Mouse (Mus musculus): ENCODE measurements around the gene Zmynd10.
A peak's percentile ranks its signal among the peaks of the same experiment; 100 is the strongest.

The Zmynd10 gene

GRCm38 (mm10) chr9:107580501-107581317, 33.6 kb downstream of the Zmynd10 start, which contains the start of gene Hyal3:
Gene Hyal3, plus strand, starts transcription at chr9:107580818.
- DNase-seq = peak; percentile 90 to 91

- no peak for DNase-seq
Observed at GRCm38 (mm10) chr9:107581584-107581983, 34.5 kb downstream of the Zmynd10 start.

- no peak for DNase-seq
Observed at GRCm38 (mm10) chr9:107582509-107583062, 35.5 kb downstream of the Zmynd10 start.

GRCm38 (mm10) chr9:107583174-107583573, 36.1 kb downstream of the Zmynd10 start:
- no peak for DNase-seq

- DNase-seq = no peak
Observed at GRCm38 (mm10) chr9:107586504-107586903, 39.4 kb downstream of the Zmynd10 start.

- DNase-seq = peak; percentile 95 to 96
Observed at GRCm38 (mm10) chr9:107586974-107587832, 40.1 kb downstream of the Zmynd10 start, which contains the start of gene Ifrd2. Gene Ifrd2, plus strand, starts transcription at chr9:107587642.

GRCm38 (mm10) chr9:107587833-107588639, 40.9 kb downstream of the Zmynd10 start:
- DNase-seq = peak in 1 of 2 experiments; percentile 60

- peak; percentile 39 to 44 for DNase-seq
Observed at GRCm38 (mm10) chr9:107590058-107590772, 43.1 kb downstream of the Zmynd10 start.

GRCm38 (mm10) chr9:107590773-107591060, 43.6 kb downstream of the Zmynd10 start:
- no peak for DNase-seq

GRCm38 (mm10) chr9:107593101-107593976, 46.2 kb downstream of the Zmynd10 start:
- DNase-seq = peak; percentile 89 to 91

- no peak for DNase-seq
Observed at GRCm38 (mm10) chr9:107594281-107595062, 47.4 kb downstream of the Zmynd10 start.

- DNase-seq = no peak
Observed at GRCm38 (mm10) chr9:107596619-107597569, 49.8 kb downstream of the Zmynd10 start.

- DNase-seq = no peak
Observed at GRCm38 (mm10) chr9:107598385-107598784, 51.3 kb downstream of the Zmynd10 start.

- no peak for DNase-seq
Observed at GRCm38 (mm10) chr9:107599433-107599832, 52.3 kb downstream of the Zmynd10 start.

- DNase-seq = peak; percentile 72 to 74
Observed at GRCm38 (mm10) chr9:107599842-107600241, 52.7 kb downstream of the Zmynd10 start.

GRCm38 (mm10) chr9:107600745-107601144, 53.6 kb downstream of the Zmynd10 start:
- DNase-seq = peak in 1 of 2 experiments; percentile 73
